Mouse (Mus musculus) liver, embryonic 16.5 days (tissue): ENCODE data around the gene Psap. TPM values are rescaled to one million over a fixed set of nuclear protein-coding genes. Genes with fewer than 3 reads are reported as not detected.

Experiments
- ATAC-seq: fragments of 200-750 bp; cut with Nextera tagmentation; 2 replicates; pipeline ENCODE4 v1.8.0; 2017; ENCODE audit warnings: low read depth, mild to moderate bottlenecking, moderate number of reproducible peaks, moderate library complexity
- H3K27ac ChIP-seq: fragments of 300-500 bp; sonication (generic); 2 replicates; pipeline ENCODE4 v1.5.1; 2014; ENCODE audit warnings: mild to moderate bottlenecking, low read length
- H3K27me3 ChIP-seq: fragments of 300-500 bp; sonication (generic); 2 replicates; pipeline ENCODE4 v1.6.1; 2014; ENCODE audit warnings: low read depth, low read length, mixed read lengths; ENCODE audit not compliant: control insufficient read depth, insufficient read depth
- H3K36me3 ChIP-seq: fragments of 300-500 bp; sonication (generic); 2 replicates; pipeline ENCODE4 v1.6.1; 2014; ENCODE audit warnings: mild to moderate bottlenecking; ENCODE audit not compliant: control insufficient read depth, insufficient read depth
- H3K4me1 ChIP-seq: fragments of 300-500 bp; sonication (generic); 2 replicates; pipeline ENCODE4 v1.6.1; 2014; ENCODE audit warnings: low read depth, low read length, mixed read lengths; ENCODE audit not compliant: control insufficient read depth
- H3K4me2 ChIP-seq: fragments of 300-500 bp; sonication (generic); 2 replicates; pipeline ENCODE4 v1.6.1; 2014; ENCODE audit warnings: low read depth, low read length, mixed read lengths
- H3K4me3 ChIP-seq: fragments of 300-500 bp; sonication (generic); 2 replicates; pipeline ENCODE4 v1.5.1; 2014; ENCODE audit warnings: low read depth, mild to moderate bottlenecking, low read length
- H3K9ac ChIP-seq: fragments of 300-500 bp; sonication (generic); 2 replicates; pipeline ENCODE4 v1.6.1; 2014; ENCODE audit warnings: low read depth, low read length
- H3K9me3 ChIP-seq: fragments of 300-500 bp; sonication (generic); replicated peaks from 2 replicates; pipeline ENCODE4 v1.6.1; 2016; ENCODE audit warnings: low read length; ENCODE audit not compliant: control insufficient read depth
- WGBS: fragments of 180-500 bp; shearing (Covaris S2); extraction: QIAGEN DNeasy Blood & Tissue Kit; methylation state at CpG from one replicate; pipeline ENCODE4 v1.1.7; 2014; ENCODE audit not compliant: insufficient replicate concordance; 5-methylcytosine and 5-hydroxymethylcytosine counted together
- polyA plus RNA-seq: library from polyadenylated mRNA; unstranded; fragments of >200 nt; fragmentation: Nextera tagmentation; extraction: Ambion mirVana; gene quantifications from 2 replicates; pipeline ENCODE4 v1.2.1, GENCODE M21; 2015

Psap gene
- polyA plus RNA-seq, 1 experiment from 2014 or later: 82.2 TPM

- Histone ChIP-seq H3K9me3 (no peaks in the 10 kb centered on the region), H3K27ac (no peak overlapping the region), H3K27me3 (no peaks in the 10 kb centered on the region), H3K4me2 (no peak overlapping the region), H3K4me3 (no peak overlapping the region), H3K36me3 (0 out of 2 replicates have a peak, but pooled peaks cover 3% of the 10 kb centered on the region), H3K9ac (no peak overlapping the region), H3K4me1 (peaks cover 50% of the 10 kb centered on the region)
- 61% methylated on average over 2 of the region's 2 CpGs for WGBS
- ATAC-seq: no peak
Observed at GRCm38 (mm10) chr10:60287726-60288125, 10.3 kb downstream of the Psap start.

GRCm38 (mm10) chr10:60289216-60289615 is 11.8 kb downstream of the Psap start:
- H3K4me3 ChIP-seq: no peak overlapping the region
- no peak for ATAC-seq
- H3K27ac ChIP-seq: 0 out of 2 replicates have a peak overlapping the region, but pooled peaks have one; percentile 10
- 24% methylated on average over 8 of the region's 8 CpGs for WGBS
- no peak overlapping the region for H3K4me2 ChIP-seq
- H3K27me3 ChIP-seq: no peaks in the 10 kb centered on the region
- H3K9ac ChIP-seq: no peak overlapping the region
- H3K4me1 ChIP-seq: peaks cover 42% of the 10 kb centered on the region
- H3K36me3 ChIP-seq: peaks cover 15% of the 10 kb centered on the region
- H3K9me3 ChIP-seq: no peaks in the 10 kb centered on the region

- Histone ChIP-seq H3K9me3 (no peaks in the 10 kb centered on the region), H3K9ac (0 out of 2 replicates have a peak overlapping the region, but pooled peaks have one; percentile 17), H3K36me3 (peaks cover 21% of the 10 kb centered on the region), H3K27ac (no peak overlapping the region), H3K4me1 (peaks cover 35% of the 10 kb centered on the region), H3K4me3 (no peak overlapping the region), H3K4me2 (0 out of 2 replicates have a peak overlapping the region, but pooled peaks have one; percentile 15), H3K27me3 (no peaks in the 10 kb centered on the region)
- WGBS: 6% methylated on average over 7 of the region's 7 CpGs
- peak; percentile 37 for ATAC-seq
Observed at GRCm38 (mm10) chr10:60290026-60290738, 12.8 kb downstream of the Psap start.

- Histone ChIP-seq H3K9me3 (no peaks in the 10 kb centered on the region), H3K27ac (no peak overlapping the region), H3K9ac (no peak overlapping the region), H3K4me2 (0 out of 2 replicates have a peak overlapping the region, but pooled peaks have one; percentile 15), H3K27me3 (no peaks in the 10 kb centered on the region), H3K4me1 (peaks cover 32% of the 10 kb centered on the region), H3K36me3 (peaks cover 27% of the 10 kb centered on the region), H3K4me3 (no peak overlapping the region)
- 54% methylated on average over 8 of the region's 8 CpGs for WGBS
- ATAC-seq: no peak
Observed at GRCm38 (mm10) chr10:60290739-60291110, 13.3 kb downstream of the Psap start.

- no peak overlapping the region for H3K4me3 ChIP-seq
- H3K36me3 ChIP-seq: peaks cover 30% of the 10 kb centered on the region
- no peak overlapping the region for H3K9ac ChIP-seq
- no peaks in the 10 kb centered on the region for H3K27me3 ChIP-seq
- H3K9me3 ChIP-seq: no peaks in the 10 kb centered on the region
- ATAC-seq: no peak
- H3K4me1 ChIP-seq: peaks cover 32% of the 10 kb centered on the region
- WGBS: 32% methylated on average over 8 of the region's 8 CpGs
- H3K4me2 ChIP-seq: no peak overlapping the region
- H3K27ac ChIP-seq: no peak overlapping the region
Observed at GRCm38 (mm10) chr10:60292209-60292608, 14.8 kb downstream of the Psap start.

- WGBS: 80% methylated on average over 7 of the region's 7 CpGs
- peaks cover 22% of the 10 kb centered on the region for H3K4me1 ChIP-seq
- no peaks in the 10 kb centered on the region for H3K27me3 ChIP-seq
- no peak overlapping the region for H3K4me2 ChIP-seq
- H3K36me3 ChIP-seq: peaks cover 41% of the 10 kb centered on the region
- no peaks in the 10 kb centered on the region for H3K9me3 ChIP-seq
- ATAC-seq: no peak
- H3K27ac ChIP-seq: no peak overlapping the region
- no peak overlapping the region for H3K9ac ChIP-seq
- no peak overlapping the region for H3K4me3 ChIP-seq
Observed at GRCm38 (mm10) chr10:60294621-60295020, 17.2 kb downstream of the Psap start.

- peaks cover 15% of the 10 kb centered on the region for H3K4me1 ChIP-seq
- H3K9me3 ChIP-seq: no peaks in the 10 kb centered on the region
- no peaks in the 10 kb centered on the region for H3K27me3 ChIP-seq
- WGBS: 35% methylated on average over 3 of the region's 3 CpGs
- H3K4me3 ChIP-seq: no peak overlapping the region
- H3K36me3 ChIP-seq: peaks cover 49% of the 10 kb centered on the region
- no peak overlapping the region for H3K27ac ChIP-seq
- no peak overlapping the region for H3K4me2 ChIP-seq
- H3K9ac ChIP-seq: no peak overlapping the region
- ATAC-seq: no peak
Observed at GRCm38 (mm10) chr10:60295356-60295755, 17.9 kb downstream of the Psap start.

- no peak for ATAC-seq
- WGBS: 76% methylated on average over 9 of the region's 9 CpGs
- Histone ChIP-seq H3K9me3 (no peaks in the 10 kb centered on the region), H3K4me3 (no peak overlapping the region), H3K4me1 (peaks cover 8% of the 10 kb centered on the region), H3K9ac (no peak overlapping the region), H3K4me2 (no peak overlapping the region), H3K36me3 (peaks cover 55% of the 10 kb centered on the region), H3K27ac (no peak overlapping the region), H3K27me3 (no peaks in the 10 kb centered on the region)
Observed at GRCm38 (mm10) chr10:60296027-60296426, 18.6 kb downstream of the Psap start.

- WGBS: 92% methylated on average over 12 of the region's 12 CpGs
- no peak overlapping the region for H3K4me2 ChIP-seq
- H3K27ac ChIP-seq: no peak overlapping the region
- no peak for ATAC-seq
- no peaks in the 10 kb centered on the region for H3K9me3 ChIP-seq
- H3K4me3 ChIP-seq: no peak overlapping the region
- H3K27me3 ChIP-seq: no peaks in the 10 kb centered on the region
- H3K4me1 ChIP-seq: no peaks in the 10 kb centered on the region
- H3K9ac ChIP-seq: no peak overlapping the region
- peaks cover 45% of the 10 kb centered on the region for H3K36me3 ChIP-seq
Observed at GRCm38 (mm10) chr10:60299636-60300035, 22.2 kb downstream of the Psap start.
